Mouse (Mus musculus) kidney, embryonic 14.5 days (tissue): ENCODE data around the gene Nanos2. TPM values are rescaled to one million over a fixed set of nuclear protein-coding genes. Genes with fewer than 3 reads are reported as not detected.

Experiments
- ATAC-seq: fragments of 200-750 bp; cut with Nextera tagmentation; 2 replicates; pipeline ENCODE4 v1.8.0; 2017; ENCODE audit warnings: moderate number of reproducible peaks, mild to moderate bottlenecking, moderate TSS enrichment, moderate library complexity; ENCODE audit not compliant: low FRiP score, low TSS enrichment
- H3K27ac ChIP-seq: fragments of 300-500 bp; sonication (generic); 2 replicates; pipeline ENCODE4 v1.5.1; 2014; ENCODE audit warnings: low read depth, mild to moderate bottlenecking, low read length, moderate library complexity, mixed read lengths
- H3K27me3 ChIP-seq: fragments of 300-500 bp; sonication (generic); 2 replicates; pipeline ENCODE4 v1.6.1; 2014; ENCODE audit warnings: mild to moderate bottlenecking, low read length; ENCODE audit not compliant: control insufficient read depth, insufficient read depth
- H3K36me3 ChIP-seq: fragments of 300-500 bp; sonication (generic); 2 replicates; pipeline ENCODE4 v1.6.1; 2014; ENCODE audit warnings: low read length, mixed read lengths; ENCODE audit not compliant: control insufficient read depth, insufficient read depth
- H3K4me1 ChIP-seq: fragments of 300-500 bp; sonication (generic); 2 replicates; pipeline ENCODE4 v1.6.1; 2014; ENCODE audit warnings: low read length, mixed read lengths; ENCODE audit not compliant: control insufficient read depth, insufficient read depth
- H3K4me2 ChIP-seq: fragments of 300-500 bp; sonication (generic); replicated peaks from 2 replicates; pipeline ENCODE4 v1.6.1; 2014; ENCODE audit warnings: low read depth, mild to moderate bottlenecking, low read length
- H3K4me3 ChIP-seq: fragments of 300-500 bp; sonication (generic); 2 replicates; pipeline ENCODE4 v1.5.1; 2014; ENCODE audit warnings: mild to moderate bottlenecking, low read length
- H3K9ac ChIP-seq: fragments of 300-500 bp; sonication (generic); 2 replicates; pipeline ENCODE4 v1.6.1; 2014; ENCODE audit warnings: low read depth, mild to moderate bottlenecking, low read length, moderate library complexity
- H3K9me3 ChIP-seq: fragments of 300-500 bp; sonication (generic); 2 replicates; pipeline ENCODE4 v1.6.1; 2016; ENCODE audit warnings: low read length; ENCODE audit not compliant: control insufficient read depth
- WGBS: fragments of 180-500 bp; shearing (Covaris S2); extraction: QIAGEN DNeasy Blood & Tissue Kit; methylation state at CpG from one replicate; pipeline ENCODE4 v1.1.7; 2014; 5-methylcytosine and 5-hydroxymethylcytosine counted together
- polyA plus RNA-seq: library from polyadenylated mRNA; unstranded; fragments of >200 nt; fragmentation: Nextera tagmentation; extraction: Ambion mirVana; gene quantifications from 2 replicates; pipeline ENCODE4 v1.2.1, GENCODE M21; 2014

The Nanos2 gene
- polyA plus RNA-seq, 1 experiment from 2014 or later: not detected

- Histone ChIP-seq H3K4me1 (peaks cover 4% of the 10 kb centered on the region; the same call in 1 of the 2 replicates), H3K4me2 (peak overlapping the region; percentile 99), H3K36me3 (no peaks in the 10 kb centered on the region), H3K27ac (no peak overlapping the region), H3K4me3 (peak overlapping the region; percentile 61), H3K9me3 (no peaks in the 10 kb centered on the region), H3K9ac (peak overlapping the region; percentile 54), H3K27me3 (peaks cover 68% of the 10 kb centered on the region)
- ATAC-seq: peak; percentile 30; the same call in 1 of the 2 replicates
- WGBS: under 1% methylated on average over 20 of the region's 21 CpGs
Measured at GRCm38 (mm10) chr7:18958384-18958766, 28.8 kb upstream of the Nanos2 start.

GRCm38 (mm10) chr7:18959446-18959845, 27.8 kb upstream of the Nanos2 start:
- no peak for ATAC-seq
- Histone ChIP-seq H3K4me2 (no peak overlapping the region), H3K36me3 (no peaks in the 10 kb centered on the region), H3K9ac (no peak overlapping the region), H3K9me3 (no peaks in the 10 kb centered on the region), H3K4me3 (no peak overlapping the region), H3K27ac (no peak overlapping the region), H3K4me1 (peaks cover 4% of the 10 kb centered on the region; the same call in 1 of the 2 replicates), H3K27me3 (peaks cover 78% of the 10 kb centered on the region)
- WGBS: 51% methylated on average over 8 of the region's 8 CpGs

- H3K4me1 ChIP-seq: peaks cover 4% of the 10 kb centered on the region; the same call in 1 of the 2 replicates
- no peaks in the 10 kb centered on the region for H3K9me3 ChIP-seq
- H3K9ac ChIP-seq: no peak overlapping the region
- no peak overlapping the region for H3K27ac ChIP-seq
- H3K4me3 ChIP-seq: peak overlapping the region; percentile 13
- H3K27me3 ChIP-seq: peaks cover 86% of the 10 kb centered on the region
- no peak for ATAC-seq
- H3K36me3 ChIP-seq: no peaks in the 10 kb centered on the region
- peak overlapping the region; percentile 42 for H3K4me2 ChIP-seq
- under 1% methylated on average over 17 of the region's 17 CpGs for WGBS
Measured at GRCm38 (mm10) chr7:18962171-18962792, 24.9 kb upstream of the Nanos2 start.

- Histone ChIP-seq H3K9ac (no peak overlapping the region), H3K27me3 (peaks cover 81% of the 10 kb centered on the region)
Measured at GRCm38 (mm10) chr7:18962795-18963194, 24.4 kb upstream of the Nanos2 start.

GRCm38 (mm10) chr7:18963294-18963843, 23.8 kb upstream of the Nanos2 start:
- Histone ChIP-seq H3K27ac (no peak overlapping the region), H3K9ac (no peak overlapping the region), H3K36me3 (no peaks in the 10 kb centered on the region), H3K27me3 (peaks cover 77% of the 10 kb centered on the region), H3K4me3 (peak overlapping the region; percentile 15; the same call in 1 of the 2 replicates), H3K4me1 (peaks cover 4% of the 10 kb centered on the region; the same call in 1 of the 2 replicates), H3K9me3 (no peaks in the 10 kb centered on the region), H3K4me2 (peak overlapping the region; percentile 42; the same call in 1 of the 2 replicates)
- no peak for ATAC-seq
- 1% methylated on average over 19 of the region's 19 CpGs for WGBS

More at GRCm38 (mm10) chr7:18962795-18963194, 24.4 kb upstream of the Nanos2 start:
- no peak for ATAC-seq
- Histone ChIP-seq H3K4me2 (peak overlapping the region; percentile 42), H3K9me3 (no peaks in the 10 kb centered on the region), H3K4me3 (peak overlapping the region; percentile 13), H3K27ac (no peak overlapping the region), H3K36me3 (no peaks in the 10 kb centered on the region), H3K4me1 (peaks cover 4% of the 10 kb centered on the region; the same call in 1 of the 2 replicates)
- 3% methylated on average over 20 of the region's 20 CpGs for WGBS

- ATAC-seq: no peak
- Histone ChIP-seq H3K4me3 (no peak overlapping the region), H3K9ac (no peak overlapping the region), H3K36me3 (no peaks in the 10 kb centered on the region), H3K4me2 (no peak overlapping the region), H3K9me3 (no peaks in the 10 kb centered on the region), H3K4me1 (peaks cover 4% of the 10 kb centered on the region; the same call in 1 of the 2 replicates), H3K27me3 (peaks cover 63% of the 10 kb centered on the region), H3K27ac (no peak overlapping the region)
- WGBS: 78% methylated on average over 5 of the region's 5 CpGs
Measured at GRCm38 (mm10) chr7:18965312-18965711, 21.9 kb upstream of the Nanos2 start.

GRCm38 (mm10) chr7:18967603-18968002, 19.6 kb upstream of the Nanos2 start:
- H3K4me2 ChIP-seq: no peak overlapping the region
- peaks cover 40% of the 10 kb centered on the region for H3K27me3 ChIP-seq
- H3K36me3 ChIP-seq: no peaks in the 10 kb centered on the region
- ATAC-seq: no peak
- no peak overlapping the region for H3K4me3 ChIP-seq
- H3K27ac ChIP-seq: no peak overlapping the region
- H3K9ac ChIP-seq: no peak overlapping the region
- WGBS: 12% methylated on average over 8 of the region's 8 CpGs
- H3K9me3 ChIP-seq: no peaks in the 10 kb centered on the region
- peaks cover 4% of the 10 kb centered on the region; the same call in 1 of the 2 replicates for H3K4me1 ChIP-seq

GRCm38 (mm10) chr7:18970956-18971355, 16.2 kb upstream of the Nanos2 start:
- Histone ChIP-seq H3K4me2 (no peak overlapping the region), H3K4me3 (no peak overlapping the region), H3K9ac (no peak overlapping the region), H3K27me3 (peaks cover 7% of the 10 kb centered on the region), H3K9me3 (no peaks in the 10 kb centered on the region), H3K4me1 (no peaks in the 10 kb centered on the region), H3K36me3 (no peaks in the 10 kb centered on the region), H3K27ac (no peak overlapping the region)
- no peak for ATAC-seq
- WGBS: 83% methylated on average over 3 of the region's 3 CpGs

- no peak overlapping the region for H3K4me2 ChIP-seq
- no peaks in the 10 kb centered on the region for H3K9me3 ChIP-seq
- ATAC-seq: no peak
- no peak overlapping the region for H3K9ac ChIP-seq
- H3K4me3 ChIP-seq: no peak overlapping the region
- WGBS: 92% methylated on average over 9 of the region's 9 CpGs
- no peaks in the 10 kb centered on the region for H3K4me1 ChIP-seq
- no peaks in the 10 kb centered on the region for H3K36me3 ChIP-seq
- H3K27ac ChIP-seq: no peak overlapping the region
- no peaks in the 10 kb centered on the region; the same call in 1 of the 2 replicates for H3K27me3 ChIP-seq
Measured at GRCm38 (mm10) chr7:18978381-18978780, 8.8 kb upstream of the Nanos2 start.
